Mouse (Mus musculus) myocyte (in vitro differentiated cells): ENCODE results near the gene Cd276. TPM values are rescaled to one million over a fixed set of nuclear protein-coding genes. Genes with fewer than 3 reads are reported as not detected.
A peak's percentile ranks its signal among the peaks of the same experiment; 100 is the strongest.
"Not testable (repeated sequence)": the region's sequence is repeated elsewhere in the genome, so short reads cannot be mapped to it uniquely, and the experiment has no call there.

Experiments
- H3K27me3 ChIP-seq: one replicate; pipeline ENCODE4 v1.6.1; 2011; ENCODE audit not compliant: control insufficient read depth, insufficient read depth, insufficient read length
- H3K36me3 ChIP-seq: one replicate; pipeline ENCODE4 v1.6.1; 2011; ENCODE audit not compliant: control insufficient read depth, insufficient read depth
- H3K4me2 ChIP-seq: one replicate; pipeline ENCODE4 v1.6.1; 2011; ENCODE audit warnings: low read depth, control low read depth
- H3K4me3 ChIP-seq: one replicate; pipeline ENCODE4 v1.5.1; 2011; ENCODE audit warnings: mild to moderate bottlenecking, control low read depth, moderate library complexity
- H3K79me2 ChIP-seq: one replicate; pipeline ENCODE4 v1.6.1; 2011; ENCODE audit not compliant: control insufficient read depth, insufficient read depth
- H3ac ChIP-seq: one replicate; pipeline ENCODE4 v1.6.1; 2011; ENCODE audit not compliant: control insufficient read depth, insufficient read length
- CEBPB ChIP-seq: IDR thresholded peaks from 2 replicates; pipeline ENCODE4 v1.6.1; 2011; ENCODE audit warnings: mild to moderate bottlenecking, moderate library complexity; ENCODE audit not compliant: poor library complexity, insufficient read depth, severe bottlenecking
- E2F4 ChIP-seq: IDR thresholded peaks from one replicate; pipeline ENCODE4 v1.6.1; 2011; ENCODE audit warnings: mild to moderate bottlenecking, control low read depth, moderate library complexity; ENCODE audit not compliant: insufficient read depth
- MAX ChIP-seq: IDR thresholded peaks from one replicate; pipeline ENCODE4 v1.6.1; 2011; ENCODE audit warnings: low read depth, mild to moderate bottlenecking, control low read depth
- MYOD1 ChIP-seq, 3 experiments: IDR thresholded peaks; one replicate each; pipeline ENCODE4 v1.6.1; 2011; ENCODE audit warnings: control low read depth in 2 of 3, low read depth in 2 of 3, mild to moderate bottlenecking in 2 of 3, moderate library complexity in 1 of 3; ENCODE audit not compliant: insufficient read length in 2 of 3, control insufficient read depth in 1 of 3
- MYOG ChIP-seq, 3 experiments: IDR thresholded peaks; one replicate each; pipeline ENCODE4 v1.6.1; 2011; ENCODE audit warnings: control low read depth in 2 of 3, low read depth in 2 of 3, mild to moderate bottlenecking in 2 of 3; ENCODE audit not compliant: insufficient read length in 2 of 3, control insufficient read depth in 1 of 3, insufficient read depth in 1 of 3
- POLR2A ChIP-seq: IDR thresholded peaks from one replicate; pipeline ENCODE4 v1.6.1; 2011; ENCODE audit warnings: low read depth, mild to moderate bottlenecking, control low read depth, moderate library complexity; ENCODE audit not compliant: insufficient read length
- POLR2AphosphoS2 ChIP-seq: IDR thresholded peaks from one replicate; pipeline ENCODE4 v1.6.1; 2011; ENCODE audit warnings: low read depth, control low read depth; ENCODE audit not compliant: insufficient read length
- REST ChIP-seq: IDR thresholded peaks from one replicate; pipeline ENCODE4 v1.6.1; 2011; ENCODE audit warnings: mild to moderate bottlenecking, control low read depth, moderate library complexity; ENCODE audit not compliant: insufficient read depth, insufficient read length
- SRF ChIP-seq: IDR thresholded peaks from one replicate; pipeline ENCODE4 v1.6.1; 2011; ENCODE audit warnings: low read depth; ENCODE audit not compliant: control insufficient read depth, insufficient read length
- TCF12 ChIP-seq: IDR thresholded peaks from one replicate; pipeline ENCODE4 v1.6.1; 2011; ENCODE audit warnings: mild to moderate bottlenecking, control low read depth; ENCODE audit not compliant: poor library complexity, insufficient read depth, severe bottlenecking
- TCF3 ChIP-seq: IDR thresholded peaks from one replicate; pipeline ENCODE4 v1.6.1; 2011; ENCODE audit warnings: low read depth, control low read depth; ENCODE audit not compliant: insufficient read length
- USF1 ChIP-seq: IDR thresholded peaks from one replicate; pipeline ENCODE4 v1.6.1; 2011; ENCODE audit warnings: low read depth, mild to moderate bottlenecking, control low read depth, moderate library complexity
- polyA plus RNA-seq: library from polyadenylated mRNA; unstranded; fragments of >200 nt; fragmentation: generic; extraction: Trizol; gene quantifications from one replicate; pipeline ENCODE4 v1.2.1, GENCODE M21; 2012; ENCODE audit warnings: missing spikeins

Gene Cd276
- polyA plus RNA-seq, 1 experiment = 49.5 TPM

- H3K4me2 ChIP-seq = no peak overlapping the region
- TF ChIP-seq E2F4 (no peak), POLR2AphosphoS2 (no peak), REST (no peak), POLR2A (no peak), MAX (no peak), MYOG (IDR thresholded peaks at IDR 0.05; ENCODE audit: control insufficient read depth in 1 of 3, insufficient read depth in 1 of 3, insufficient read length in 2 of 3, low read depth in 2 of 3) (no peak), SRF (no peak), USF1 (no peak), CEBPB (no peak), TCF12 (no peak), MYOD1 (IDR thresholded peaks at IDR 0.05; ENCODE audit: control insufficient read depth in 1 of 3, insufficient read length in 2 of 3, low read depth in 2 of 3) (no peak)
- H3ac ChIP-seq = no peak overlapping the region
- no peaks in the 10 kb centered on the region for H3K36me3 ChIP-seq
- no peaks in the 10 kb centered on the region for H3K79me2 ChIP-seq
- no peaks in the 10 kb centered on the region for H3K27me3 ChIP-seq
- no peak overlapping the region for H3K4me3 ChIP-seq
These were observed 12.4 kb upstream of the Cd276 start for GRCm38 (mm10) chr9:58567682-58568081.

- not testable (repeated sequence) for H3K4me2 ChIP-seq, H3K79me2 ChIP-seq, H3K36me3 ChIP-seq, H3ac ChIP-seq, H3K27me3 ChIP-seq, H3K4me3 ChIP-seq
These were observed 10.7 kb upstream of the Cd276 start for GRCm38 (mm10) chr9:58565945-58566344.

- H3K27me3 ChIP-seq = no peaks in the 10 kb centered on the region
- TF ChIP-seq TCF3 = no peak
- TF ChIP-seq REST = no peak
- TF ChIP-seq POLR2AphosphoS2 = no peak
- no peak for TF ChIP-seq TCF12
- no peaks in the 10 kb centered on the region for H3K36me3 ChIP-seq
- H3K4me3 ChIP-seq = no peak overlapping the region
- no peak overlapping the region for H3K4me2 ChIP-seq
- no peak overlapping the region for H3ac ChIP-seq
- H3K79me2 ChIP-seq = no peaks in the 10 kb centered on the region
These were observed 5.0 kb upstream of the Cd276 start for GRCm38 (mm10) chr9:58560211-58560610.

GRCm38 (mm10) chr9:58557457-58558455, 2.5 kb upstream of the Cd276 start:
- no peak for TF ChIP-seq POLR2AphosphoS2
- Histone ChIP-seq H3K4me3 (no peak overlapping the region), H3K27me3 (no peaks in the 10 kb centered on the region), H3K36me3 (no peaks in the 10 kb centered on the region), H3K79me2 (peaks cover 19% of the 10 kb centered on the region), H3ac (no peak overlapping the region), H3K4me2 (no peak overlapping the region)

GRCm38 (mm10) chr9:58556627-58557026, 1.4 kb upstream of the Cd276 start:
- H3ac ChIP-seq = no peak overlapping the region

More at GRCm38 (mm10) chr9:58556627-58557026, 1.4 kb upstream of the Cd276 start:
- H3K4me2 ChIP-seq = peak overlapping the region; percentile 83
- peaks cover 29% of the 10 kb centered on the region for H3K79me2 ChIP-seq
- TF ChIP-seq REST (no peak), MYOG (IDR thresholded peaks at IDR 0.05; ENCODE audit: control insufficient read depth in 1 of 3, insufficient read depth in 1 of 3, insufficient read length in 2 of 3, low read depth in 2 of 3) (no peak), USF1 (no peak), MYOD1 (IDR thresholded peaks at IDR 0.05; ENCODE audit: control insufficient read depth in 1 of 3, insufficient read length in 2 of 3, low read depth in 2 of 3) (no peak), TCF12 (no peak), E2F4 (no peak), POLR2AphosphoS2 (no peak), CEBPB (no peak), SRF (no peak), MAX (no peak), TCF3 (no peak), POLR2A (no peak)
- no peak overlapping the region for H3K4me3 ChIP-seq
- H3K36me3 ChIP-seq = no peaks in the 10 kb centered on the region
- H3K27me3 ChIP-seq = no peaks in the 10 kb centered on the region
